Mouse (Mus musculus) ES-E14 (cell line): ENCODE measurements around the gene Slk.

Experiments used
- CHD2 ChIP-seq: IDR thresholded peaks from 2 replicates; pipeline ENCODE4 v1.6.1; 2014; ENCODE audit warnings: mild to moderate bottlenecking, low read depth, low read length, inconsistent platforms
- HCFC1 ChIP-seq: IDR thresholded peaks from 2 replicates; pipeline ENCODE4 v1.6.1; 2012; ENCODE audit warnings: low read length, inconsistent platforms, borderline replicate concordance; ENCODE audit not compliant: insufficient read depth
- MAFK ChIP-seq: IDR thresholded peaks from 2 replicates; pipeline ENCODE4 v1.6.1; 2014; ENCODE audit warnings: mild to moderate bottlenecking, low read depth, low read length, inconsistent platforms; ENCODE audit not compliant: insufficient read depth
- ZC3H11A ChIP-seq: IDR thresholded peaks from 2 replicates; pipeline ENCODE4 v1.6.1; 2012; ENCODE audit warnings: low read depth, mild to moderate bottlenecking, inconsistent platforms, low read length, borderline replicate concordance
- ZNF384 ChIP-seq: IDR thresholded peaks from 2 replicates; pipeline ENCODE4 v1.6.1; 2012; ENCODE audit warnings: low read depth, low read length, inconsistent platforms

DNA sequence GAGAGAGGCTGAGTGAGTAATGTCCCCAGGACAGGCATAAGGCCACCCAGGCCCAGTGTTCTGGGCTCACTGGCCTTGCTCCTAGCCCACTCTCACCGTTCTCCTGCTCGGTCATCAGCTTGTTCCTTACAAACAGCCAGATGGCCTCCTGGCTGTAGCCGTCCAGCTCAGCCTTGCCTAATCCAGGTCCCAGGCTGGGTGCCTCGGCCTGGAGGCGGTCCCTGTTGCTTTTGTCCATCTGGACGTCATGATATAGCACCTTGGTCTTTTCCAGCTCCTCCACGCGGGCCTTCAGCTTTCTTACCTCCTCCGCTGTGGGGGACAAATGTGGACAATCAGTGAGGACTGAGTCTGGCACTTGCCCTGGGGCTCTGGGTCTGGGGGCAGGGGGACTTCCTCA is 88.9 kb downstream of the Slk start:
- TF ChIP-seq HCFC1, result no peak
- no peak for TF ChIP-seq CHD2
- no peak for TF ChIP-seq ZC3H11A
- TF ChIP-seq MAFK, result no peak
- no peak for TF ChIP-seq ZNF384
